Mouse (Mus musculus): ENCODE data around the gene Eml6. TPM values are rescaled to one million over a fixed set of nuclear protein-coding genes. Genes with fewer than 3 reads are reported as not detected.

Gene Eml6
- total and polyA plus RNA-seq, 2 experiments from 2014 or later = 0.63 to 10.6 TPM

DNA sequence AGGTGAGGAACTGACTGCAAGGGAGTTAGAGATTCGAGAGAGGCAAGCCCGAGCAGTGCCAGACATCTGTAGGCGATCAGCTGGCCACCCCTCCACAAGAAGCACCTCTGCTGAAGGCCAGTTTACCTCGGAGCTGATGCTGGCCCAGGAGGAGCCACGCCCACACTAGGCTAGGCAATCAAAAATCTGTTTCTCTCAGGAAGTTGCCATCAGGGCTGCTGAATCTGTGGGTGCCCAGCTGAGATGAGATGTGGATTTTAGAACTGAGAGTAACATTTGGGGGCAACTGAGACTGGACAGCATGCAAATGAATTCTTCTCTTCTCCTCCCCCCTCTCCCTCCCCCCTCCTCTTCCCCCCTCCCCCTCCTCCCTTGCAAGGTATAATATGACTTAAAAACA lies 238.4 kb downstream of the Eml6 start:
- DNase-seq (ENCODE audit: low spot score) = no peak
- no peak for ATAC-seq (ENCODE audit: insufficient read depth, low read depth)
- WGBS = 14% methylated on average over 5 of the region's 5 CpGs
- Histone ChIP-seq H3K4me1 (ENCODE audit: control insufficient read depth, insufficient read depth) (no peaks in the 10 kb centered on the region), H3K4me3 (ENCODE audit: low read depth, low read length) (no peak overlapping the region), H3K27me3 (ENCODE audit: control insufficient read depth, insufficient read depth, low read length) (no peaks in the 10 kb centered on the region), H3K9me3 (replicated peaks; ENCODE audit: control insufficient read depth, low read length) (0 out of 2 replicates have a peak, but pooled peaks cover 3% of the 10 kb centered on the region), H3K36me3 (replicated peaks; ENCODE audit: control insufficient read depth, insufficient read depth, low read length) (no peaks in the 10 kb centered on the region), H3K27ac (ENCODE audit: low read depth) (no peak overlapping the region), H3K4me2 (ENCODE audit: low read depth, low read length) (no peak overlapping the region), H3K9ac (replicated peaks; ENCODE audit: low read depth, low read length) (no peak overlapping the region)
- TF ChIP-seq CTCF (IDR thresholded peaks at IDR 0.05; ENCODE audit: low read depth) (no peak), EP300 (IDR thresholded peaks at IDR 0.05; ENCODE audit: low read depth) (no peak)

DNA sequence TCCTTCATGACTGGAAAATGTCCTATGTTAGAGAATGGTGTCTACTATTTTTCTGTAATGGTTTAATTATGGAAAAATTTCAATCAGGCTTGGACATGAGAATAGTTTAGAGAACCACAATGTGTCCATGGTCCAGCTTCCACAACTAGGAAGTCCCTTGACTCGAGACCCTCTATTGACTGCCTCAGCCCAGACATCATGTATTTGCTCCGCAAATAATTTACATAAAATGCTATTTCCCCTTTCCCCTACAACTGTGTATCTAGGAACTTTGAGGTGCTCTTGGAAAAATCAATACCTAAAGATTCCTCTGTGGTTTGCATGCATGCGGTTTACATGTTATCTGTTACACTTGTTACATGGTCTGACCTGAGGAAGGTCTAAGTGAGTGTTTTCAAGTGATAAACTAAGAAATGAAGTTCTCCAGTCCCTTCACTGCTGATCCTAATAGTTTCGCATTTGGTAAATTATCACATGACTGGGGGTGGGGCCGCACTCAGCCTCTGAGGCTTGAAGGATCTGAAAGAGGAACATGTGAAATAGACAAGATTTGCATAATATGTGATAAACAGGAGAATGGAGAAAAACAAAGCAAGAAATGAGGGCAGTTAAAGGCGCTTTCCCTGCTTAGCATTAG lies 239.1 kb downstream of the Eml6 start:
- no peaks in the 10 kb centered on the region for H3K27me3 ChIP-seq (ENCODE audit: control insufficient read depth, insufficient read depth, low read length)
- H3K27ac ChIP-seq (ENCODE audit: low read depth) = no peak overlapping the region
- TF ChIP-seq EP300 (IDR thresholded peaks at IDR 0.05; ENCODE audit: low read depth) (no peak), CTCF (IDR thresholded peaks at IDR 0.05; ENCODE audit: low read depth) (no peak)
- H3K9ac ChIP-seq (replicated peaks; ENCODE audit: low read depth, low read length) = no peak overlapping the region
- H3K36me3 ChIP-seq (replicated peaks; ENCODE audit: control insufficient read depth, insufficient read depth, low read length) = no peaks in the 10 kb centered on the region
- H3K4me2 ChIP-seq (ENCODE audit: low read depth, low read length) = no peak overlapping the region
- 83% methylated on average over 6 of the region's 6 CpGs for WGBS
- H3K9me3 ChIP-seq (replicated peaks; ENCODE audit: control insufficient read depth, low read length) = no peaks in the 10 kb centered on the region
- H3K4me1 ChIP-seq (ENCODE audit: control insufficient read depth, insufficient read depth) = no peaks in the 10 kb centered on the region
- ATAC-seq (ENCODE audit: insufficient read depth, low read depth) (no peak), DNase-seq (ENCODE audit: low spot score) (no peak)
- no peak overlapping the region for H3K4me3 ChIP-seq (ENCODE audit: low read depth, low read length)

GRCm38 (mm10) chr11:29779409-29780026 lies 246.3 kb downstream of the Eml6 start:
- Histone ChIP-seq H3K9me3 (replicated peaks; ENCODE audit: control insufficient read depth, low read length) (no peaks in the 10 kb centered on the region), H3K4me1 (ENCODE audit: control insufficient read depth, insufficient read depth) (peaks cover 9% of the 10 kb centered on the region), H3K4me3 (ENCODE audit: low read depth, low read length) (no peak overlapping the region), H3K4me2 (ENCODE audit: low read depth, low read length) (no peak overlapping the region), H3K27ac (ENCODE audit: low read depth) (no peak overlapping the region), H3K9ac (replicated peaks; ENCODE audit: low read depth, low read length) (no peak overlapping the region), H3K36me3 (replicated peaks; ENCODE audit: control insufficient read depth, insufficient read depth, low read length) (no peaks in the 10 kb centered on the region), H3K27me3 (ENCODE audit: control insufficient read depth, insufficient read depth, low read length) (no peaks in the 10 kb centered on the region)
- WGBS = 69% methylated on average over 2 of the region's 2 CpGs
- DNase-seq (ENCODE audit: low spot score) (no peak), ATAC-seq (ENCODE audit: insufficient read depth, low read depth) (no peak)
- no peak for TF ChIP-seq EP300 (IDR thresholded peaks at IDR 0.05; ENCODE audit: low read depth)
- TF ChIP-seq CTCF (IDR thresholded peaks at IDR 0.05; ENCODE audit: low read depth) = no peak

DNA sequence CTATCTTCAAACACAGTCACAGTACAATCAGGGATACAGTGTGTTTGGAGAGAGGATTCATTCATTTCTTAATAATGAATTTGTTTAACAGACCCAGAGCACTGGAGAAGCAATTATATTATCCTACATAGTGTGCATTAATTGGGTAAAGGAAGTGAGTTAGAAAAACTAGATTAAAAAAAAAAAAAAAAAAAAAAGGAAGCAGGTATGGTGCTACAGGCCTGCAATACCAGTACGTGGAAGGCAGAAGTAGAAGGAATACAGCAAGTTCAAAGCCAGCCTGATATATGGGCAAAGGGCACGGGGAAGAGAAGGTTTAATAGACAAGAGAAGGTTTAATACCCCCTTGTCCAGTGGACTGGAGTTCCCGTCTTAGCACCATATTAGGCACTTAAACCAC lies 246.9 kb downstream of the Eml6 start:
- no peak overlapping the region for H3K27ac ChIP-seq (ENCODE audit: low read depth)
- DNase-seq (ENCODE audit: low spot score) (no peak), ATAC-seq (ENCODE audit: insufficient read depth, low read depth) (no peak)
- no peaks in the 10 kb centered on the region for H3K9me3 ChIP-seq (replicated peaks; ENCODE audit: control insufficient read depth, low read length)
- H3K4me3 ChIP-seq (ENCODE audit: low read depth, low read length) = no peak overlapping the region
- WGBS = 77% methylated on average over 3 of the region's 3 CpGs
- no peak for TF ChIP-seq CTCF (IDR thresholded peaks at IDR 0.05; ENCODE audit: low read depth)
- TF ChIP-seq EP300 (IDR thresholded peaks at IDR 0.05; ENCODE audit: low read depth) = no peak
- no peaks in the 10 kb centered on the region for H3K27me3 ChIP-seq (ENCODE audit: control insufficient read depth, insufficient read depth, low read length)
- H3K4me2 ChIP-seq (ENCODE audit: low read depth, low read length) = no peak overlapping the region
- no peak overlapping the region for H3K9ac ChIP-seq (replicated peaks; ENCODE audit: low read depth, low read length)
- H3K36me3 ChIP-seq (replicated peaks; ENCODE audit: control insufficient read depth, insufficient read depth, low read length) = no peaks in the 10 kb centered on the region
- peaks cover 12% of the 10 kb centered on the region for H3K4me1 ChIP-seq (ENCODE audit: control insufficient read depth, insufficient read depth)

DNA sequence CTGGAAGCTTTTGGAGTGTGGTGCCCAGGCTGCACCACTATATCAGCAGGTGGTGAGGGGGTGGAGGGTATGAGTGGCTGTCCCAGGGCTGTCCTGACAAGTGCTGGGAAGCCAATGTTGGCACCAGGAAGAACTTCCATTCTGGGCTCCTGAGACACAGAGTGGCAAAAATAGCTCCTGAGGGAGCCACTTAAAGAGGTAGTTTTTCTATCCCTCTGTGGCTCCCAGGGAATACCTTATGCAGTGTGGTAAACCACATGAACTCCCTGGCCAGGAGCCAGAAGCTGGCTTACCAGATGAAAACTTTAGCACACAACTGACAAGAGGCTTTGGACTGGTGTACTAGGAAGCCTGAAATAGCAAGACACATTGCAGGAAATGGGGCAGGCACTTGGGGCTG lies 247.9 kb downstream of the Eml6 start:
- ATAC-seq (ENCODE audit: insufficient read depth, low read depth) = peak; percentile 98
- Histone ChIP-seq H3K4me1 (ENCODE audit: control insufficient read depth, insufficient read depth) (peaks cover 12% of the 10 kb centered on the region), H3K36me3 (replicated peaks; ENCODE audit: control insufficient read depth, insufficient read depth, low read length) (no peaks in the 10 kb centered on the region), H3K4me3 (ENCODE audit: low read depth, low read length) (no peak overlapping the region), H3K27me3 (ENCODE audit: control insufficient read depth, insufficient read depth, low read length) (no peaks in the 10 kb centered on the region), H3K9ac (replicated peaks; ENCODE audit: low read depth, low read length) (no peak overlapping the region), H3K27ac (ENCODE audit: low read depth) (peak overlapping the region; percentile 51), H3K9me3 (replicated peaks; ENCODE audit: control insufficient read depth, low read length) (no peaks in the 10 kb centered on the region), H3K4me2 (ENCODE audit: low read depth, low read length) (no peak overlapping the region)
- DNase-seq (ENCODE audit: low spot score) = peak; percentile 92
- TF ChIP-seq CTCF (IDR thresholded peaks at IDR 0.05; ENCODE audit: low read depth) (no peak), EP300 (IDR thresholded peaks at IDR 0.05; ENCODE audit: low read depth) (peak; percentile 71; the same call in 1 of the 2 replicates)

GRCm38 (mm10) chr11:29774760-29775159 lies 251.1 kb downstream of the Eml6 start:
- no peaks in the 10 kb centered on the region for H3K36me3 ChIP-seq (replicated peaks; ENCODE audit: control insufficient read depth, insufficient read depth, low read length)
- peaks cover 21% of the 10 kb centered on the region for H3K4me1 ChIP-seq (ENCODE audit: control insufficient read depth, insufficient read depth)
- TF ChIP-seq CTCF (IDR thresholded peaks at IDR 0.05; ENCODE audit: low read depth) = no peak
- no peak for TF ChIP-seq EP300 (IDR thresholded peaks at IDR 0.05; ENCODE audit: low read depth)
- no peak overlapping the region for H3K4me2 ChIP-seq (ENCODE audit: low read depth, low read length)
- H3K9ac ChIP-seq (replicated peaks; ENCODE audit: low read depth, low read length) = no peak overlapping the region
- no peak for DNase-seq (ENCODE audit: low spot score)
- no peak overlapping the region for H3K4me3 ChIP-seq (ENCODE audit: low read depth, low read length)
- no peak for ATAC-seq (ENCODE audit: insufficient read depth, low read depth)
- H3K27ac ChIP-seq (ENCODE audit: low read depth) = no peak overlapping the region
- no peaks in the 10 kb centered on the region for H3K9me3 ChIP-seq (replicated peaks; ENCODE audit: control insufficient read depth, low read length)
- WGBS = 78% methylated on average over 2 of the region's 2 CpGs
- H3K27me3 ChIP-seq (ENCODE audit: control insufficient read depth, insufficient read depth, low read length) = no peaks in the 10 kb centered on the region
